Mouse (Mus musculus) cortical plate, adult 2 months (tissue): ENCODE measurements around the gene Gm9508.

ENCODE experiments used
- CTCF ChIP-seq: fragments of 200-500 bp; IDR thresholded peaks from 2 replicates; pipeline ENCODE4 v1.5.1; 2011; ENCODE audit warnings: mild to moderate bottlenecking, control low read depth, low read length; ENCODE audit not compliant: insufficient read depth; ENCODE audit errors: extremely low read depth
- POLR2A ChIP-seq: fragments of 200-500 bp; IDR thresholded peaks from 2 replicates; pipeline ENCODE4 v1.6.1; 2011; ENCODE audit warnings: mild to moderate bottlenecking, low read length, control low read depth; ENCODE audit not compliant: insufficient read depth; ENCODE audit errors: extremely low read depth

GRCm38 (mm10) chr10:77647901-77648300 is 49.1 kb downstream of the Gm9508 start:
- TF ChIP-seq CTCF (no peak), POLR2A (no peak)
